Mouse (Mus musculus): ENCODE results near the gene Mogat2. TPM values are rescaled to one million over a fixed set of nuclear protein-coding genes. Genes with fewer than 3 reads are reported as not detected.

Mogat2 gene
- polyA plus RNA-seq (2014; fragmentation: Illumina TruSeq; extraction: RNeasy Lipid Tissue Mini Kit (QIAGEN cat#74804); ENCODE audit: low read depth, low replicate concordance): not detected

GRCm38 (mm10) chr7:99238417-99238816, at the start of gene Mogat2:
Gene Mogat2, minus strand, starts transcription at chr7:99238619.

GRCm38 (mm10) chr7:99267251-99267896, 29.0 kb upstream of the Mogat2 start, which contains the start of gene Map6:
Gene Map6, plus strand, starts transcription at chr7:99267447.

GRCm38 (mm10) chr7:99182432-99183172, 55.8 kb downstream of the Mogat2 start, which contains the start of gene Dgat2:
Gene Dgat2, minus strand, starts transcription at chr7:99182719.

Other genes with a start within 250 kb of the Mogat2 start
- gene Uvrag, start 97.5 kb downstream of the Mogat2 start, polyA plus RNA-seq (2014; fragmentation: Illumina TruSeq; extraction: RNeasy Lipid Tissue Mini Kit (QIAGEN cat#74804); ENCODE audit: low read depth, low replicate concordance): 10.9 TPM
- 337 TPM for gene Dgat2, start 55.9 kb downstream of the Mogat2 start, polyA plus RNA-seq (2014; fragmentation: Illumina TruSeq; extraction: RNeasy Lipid Tissue Mini Kit (QIAGEN cat#74804); ENCODE audit: low read depth, low replicate concordance)
- 5.0 TPM for gene Map6, start 28.8 kb upstream of the Mogat2 start, polyA plus RNA-seq (2014; fragmentation: Illumina TruSeq; extraction: RNeasy Lipid Tissue Mini Kit (QIAGEN cat#74804); ENCODE audit: low read depth, low replicate concordance)
- 258 TPM for gene Serpinh1, start 114.6 kb upstream of the Mogat2 start, polyA plus RNA-seq (2014; fragmentation: Illumina TruSeq; extraction: RNeasy Lipid Tissue Mini Kit (QIAGEN cat#74804); ENCODE audit: low read depth, low replicate concordance)
- gene Gdpd5, start 142.8 kb upstream of the Mogat2 start, polyA plus RNA-seq (2014; fragmentation: Illumina TruSeq; extraction: RNeasy Lipid Tissue Mini Kit (QIAGEN cat#74804); ENCODE audit: low read depth, low replicate concordance): 18.2 TPM
- gene Klhl35, start 227.4 kb upstream of the Mogat2 start, polyA plus RNA-seq (2014; fragmentation: Illumina TruSeq; extraction: RNeasy Lipid Tissue Mini Kit (QIAGEN cat#74804); ENCODE audit: low read depth, low replicate concordance): not detected
- gene Rps3, start 245.1 kb upstream of the Mogat2 start, polyA plus RNA-seq (2014; fragmentation: Illumina TruSeq; extraction: RNeasy Lipid Tissue Mini Kit (QIAGEN cat#74804); ENCODE audit: low read depth, low replicate concordance): 624 TPM

Measured in heart, adult 10 weeks (tissue).